Mouse (Mus musculus) stomach, embryonic 16.5 days (tissue): ENCODE results near the gene Snx12. TPM values are rescaled to one million over a fixed set of nuclear protein-coding genes. Genes with fewer than 3 reads are reported as not detected.
A peak's percentile ranks its signal among the peaks of the same experiment; 100 is the strongest.

Experiments used
- ATAC-seq: fragments of 200-750 bp; cut with Nextera tagmentation; 2 replicates; pipeline ENCODE4 v1.8.0; 2017; ENCODE audit warnings: moderate number of reproducible peaks, moderate TSS enrichment; ENCODE audit not compliant: insufficient read depth, low FRiP score
- H3K27ac ChIP-seq: fragments of 300-500 bp; sonication (generic); 2 replicates; pipeline ENCODE4 v1.5.1; 2014; ENCODE audit warnings: low read length
- H3K27me3 ChIP-seq: fragments of 300-500 bp; sonication (generic); 2 replicates; pipeline ENCODE4 v1.6.1; 2014; ENCODE audit warnings: low read length, control low read depth, mixed read lengths; ENCODE audit not compliant: control insufficient read depth, insufficient read depth
- H3K36me3 ChIP-seq: fragments of 300-500 bp; sonication (generic); 2 replicates; pipeline ENCODE4 v1.6.1; 2014; ENCODE audit warnings: low read length; ENCODE audit not compliant: control insufficient read depth, insufficient read depth
- H3K4me1 ChIP-seq: fragments of 300-500 bp; sonication (generic); 2 replicates; pipeline ENCODE4 v1.6.1; 2014; ENCODE audit warnings: low read length, control low read depth, mixed read lengths; ENCODE audit not compliant: control insufficient read depth, insufficient read depth
- H3K4me2 ChIP-seq: fragments of 300-500 bp; sonication (generic); 2 replicates; pipeline ENCODE4 v1.6.1; 2014; ENCODE audit warnings: low read depth, low read length, mixed read lengths
- H3K4me3 ChIP-seq: fragments of 300-500 bp; sonication (generic); replicated peaks from 2 replicates; pipeline ENCODE4 v1.5.1; 2014; ENCODE audit warnings: mild to moderate bottlenecking, low read length
- H3K9ac ChIP-seq: fragments of 300-500 bp; sonication (generic); 2 replicates; pipeline ENCODE4 v1.6.1; 2014; ENCODE audit warnings: low read length
- H3K9me3 ChIP-seq: fragments of 300-500 bp; sonication (generic); replicated peaks from 2 replicates; pipeline ENCODE4 v1.6.1; 2016; ENCODE audit warnings: low read length, control low read depth; ENCODE audit not compliant: control insufficient read depth
- WGBS: fragments of 180-500 bp; shearing (Covaris S2); extraction: QIAGEN DNeasy Blood & Tissue Kit; methylation state at CpG from one replicate; pipeline ENCODE4 v1.1.7; 2014; 5-methylcytosine and 5-hydroxymethylcytosine counted together
- polyA plus RNA-seq: library from polyadenylated mRNA; unstranded; fragments of >200 nt; fragmentation: Nextera tagmentation; extraction: Ambion mirVana; gene quantifications from 2 replicates; pipeline ENCODE4 v1.2.1, GENCODE M21; 2015

Gene Snx12
- polyA plus RNA-seq, 1 experiment from 2014 or later = 49.9 TPM

DNA sequence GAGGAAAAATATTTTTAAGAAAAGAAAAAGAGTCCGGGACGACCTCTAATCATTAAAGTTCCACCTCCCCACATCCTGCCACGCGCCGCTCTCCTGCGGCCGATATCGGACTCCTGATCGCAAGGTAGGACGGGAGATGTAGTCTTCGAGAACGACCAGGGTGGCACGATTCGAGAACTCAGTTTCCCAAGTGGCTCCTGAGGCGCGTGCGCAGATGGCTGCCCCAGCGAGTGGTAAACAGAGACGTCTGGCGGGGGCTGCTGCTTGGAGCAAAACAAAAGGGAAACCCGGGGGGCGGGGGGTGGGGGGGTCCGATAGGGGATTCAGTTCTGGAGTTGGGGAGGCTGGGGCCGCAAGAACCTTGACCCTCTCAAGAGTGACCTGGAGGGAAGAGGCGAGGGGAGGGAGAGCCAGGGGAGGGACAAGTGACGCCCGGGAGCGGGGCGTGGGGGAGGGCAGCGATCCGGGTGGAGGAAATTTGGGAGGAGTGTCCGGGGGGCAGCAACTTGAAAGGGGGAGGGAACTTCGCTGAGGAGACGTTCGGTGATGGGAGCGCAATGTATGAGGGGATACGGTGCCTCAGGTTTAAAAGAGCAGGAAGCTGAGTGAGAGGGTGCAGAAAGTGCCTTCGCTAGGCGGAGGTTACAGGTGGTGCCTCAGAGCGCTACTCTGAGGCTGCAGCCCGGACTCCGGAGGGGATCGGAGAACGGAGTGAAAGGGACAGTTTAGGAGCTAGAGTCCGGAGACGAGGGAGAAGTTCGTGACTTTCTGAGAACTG is 31.8 kb upstream of the Snx12 start, which contains the start of gene Foxo4:
TSS of gene Foxo4 (plus strand) at position 577 of the 778 bp plus-strand sequence.
- Histone ChIP-seq H3K27me3 (no peaks in the 10 kb centered on the region; the same call in 1 of the 2 replicates), H3K4me1 (no peaks in the 10 kb centered on the region), H3K27ac (peak within 1 kb of the TSS; percentile 42), H3K4me2 (peak within 1 kb of the TSS; percentile 61), H3K4me3 (peak within 1 kb of the TSS; percentile 60), H3K9me3 (no peaks in the 10 kb centered on the region), H3K9ac (peak within 1 kb of the TSS; percentile 72), H3K36me3 (no peaks in the 10 kb centered on the region)
- 13% methylated on average over 47 of the region's 47 CpGs for WGBS
- peak; percentile 91 for ATAC-seq

DNA sequence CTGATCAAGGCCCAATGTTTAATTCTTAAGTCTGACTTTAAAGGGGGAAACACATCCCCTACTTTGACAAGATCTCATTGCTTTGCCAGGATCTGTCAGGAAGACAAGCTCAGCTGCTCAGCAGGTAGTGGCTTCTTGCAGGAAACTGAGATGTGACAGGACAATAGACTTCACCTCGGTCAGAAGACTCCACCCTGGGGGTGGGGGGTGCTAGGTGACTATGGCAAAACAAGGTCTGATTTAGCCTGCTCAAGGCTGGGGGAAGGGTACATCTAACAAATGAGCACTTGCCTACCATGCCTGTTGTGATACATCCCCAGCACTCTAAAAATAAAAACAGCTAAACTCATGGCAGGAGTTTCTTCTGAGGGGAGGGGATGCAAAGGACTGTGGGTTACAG is 22.6 kb upstream of the Snx12 start:
- ATAC-seq = no peak
- 35% methylated on average over 1 of the region's 1 CpGs for WGBS
- no peaks in the 10 kb centered on the region for H3K4me1 ChIP-seq

DNA sequence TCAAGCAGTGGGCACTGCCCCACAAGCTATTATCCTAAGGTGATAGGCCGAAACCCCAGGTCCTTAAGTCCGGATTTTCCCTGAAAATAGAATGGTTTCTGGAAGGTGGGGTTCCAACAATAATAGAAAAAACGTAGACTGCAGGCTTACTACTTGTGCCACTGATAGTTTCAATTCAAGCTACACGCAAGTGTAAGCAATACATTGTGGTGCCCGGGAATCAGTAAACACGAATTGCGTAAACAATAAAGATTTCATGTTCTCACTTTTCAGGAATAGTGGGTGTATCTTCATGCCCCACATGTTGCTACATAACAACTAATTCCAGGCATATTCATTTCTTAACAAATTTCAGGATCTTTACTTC is 416 bp upstream of the Snx12 start:
- peak overlapping the region; percentile 52 for H3K4me2 ChIP-seq
- no peak for ATAC-seq
- no peaks in the 10 kb centered on the region for H3K36me3 ChIP-seq
- WGBS = 26% methylated on average over 7 of the region's 7 CpGs
- peak overlapping the region; percentile 61 for H3K9ac ChIP-seq
- peak overlapping the region; percentile 70 for H3K27ac ChIP-seq
- H3K4me1 ChIP-seq = no peaks in the 10 kb centered on the region
- no peaks in the 10 kb centered on the region; the same call in 1 of the 2 replicates for H3K27me3 ChIP-seq
- H3K9me3 ChIP-seq = no peaks in the 10 kb centered on the region
- H3K4me3 ChIP-seq = peak overlapping the region; percentile 61

More for the DNA sequence above, 22.6 kb upstream of the Snx12 start:
- no peak overlapping the region for H3K4me3 ChIP-seq
- no peak overlapping the region for H3K27ac ChIP-seq
- no peak overlapping the region for H3K9ac ChIP-seq
- no peak overlapping the region for H3K4me2 ChIP-seq
- no peaks in the 10 kb centered on the region for H3K27me3 ChIP-seq
- H3K36me3 ChIP-seq = no peaks in the 10 kb centered on the region
- H3K9me3 ChIP-seq = no peaks in the 10 kb centered on the region

DNA sequence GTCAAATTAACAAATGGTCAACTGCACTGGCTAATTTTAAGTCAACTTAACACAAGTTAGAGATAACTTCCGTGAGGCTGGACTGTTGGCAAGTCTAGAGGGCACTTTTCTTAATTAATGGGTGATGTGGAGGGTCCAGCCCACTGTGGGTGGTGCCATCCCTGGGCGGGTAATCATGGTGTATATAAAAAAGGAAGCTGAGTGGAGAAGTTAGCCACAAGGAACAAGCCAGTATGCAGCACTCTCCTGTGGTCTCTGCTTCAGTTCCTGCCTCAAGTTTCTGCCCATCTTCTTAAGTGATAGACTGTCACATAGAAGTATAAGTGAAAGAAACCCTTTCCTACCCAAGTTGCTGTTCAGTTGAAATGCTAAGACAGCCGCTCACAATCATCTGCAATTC is 33.1 kb downstream of the Snx12 start:
- no peak overlapping the region for H3K27ac ChIP-seq
- H3K4me3 ChIP-seq = no peak overlapping the region
- H3K4me2 ChIP-seq = no peak overlapping the region
- no peaks in the 10 kb centered on the region for H3K4me1 ChIP-seq
- no peak overlapping the region for H3K9ac ChIP-seq
- no peaks in the 10 kb centered on the region for H3K9me3 ChIP-seq
- no peak for ATAC-seq
- no peaks in the 10 kb centered on the region for H3K36me3 ChIP-seq
- 83% methylated on average over 3 of the region's 3 CpGs for WGBS
- H3K27me3 ChIP-seq = no peaks in the 10 kb centered on the region

- no peak overlapping the region for H3K27ac ChIP-seq
- no peak overlapping the region for H3K9ac ChIP-seq
- H3K9me3 ChIP-seq = no peaks in the 10 kb centered on the region
- H3K36me3 ChIP-seq = no peaks in the 10 kb centered on the region
- ATAC-seq = no peak
- 49% methylated on average over 1 of the region's 1 CpGs for WGBS
- no peaks in the 10 kb centered on the region for H3K27me3 ChIP-seq
- H3K4me1 ChIP-seq = no peaks in the 10 kb centered on the region
- H3K4me2 ChIP-seq = no peak overlapping the region
- H3K4me3 ChIP-seq = no peak overlapping the region
Measured at GRCm38 (mm10) chrX:101187647-101188046, 34.7 kb downstream of the Snx12 start.

DNA sequence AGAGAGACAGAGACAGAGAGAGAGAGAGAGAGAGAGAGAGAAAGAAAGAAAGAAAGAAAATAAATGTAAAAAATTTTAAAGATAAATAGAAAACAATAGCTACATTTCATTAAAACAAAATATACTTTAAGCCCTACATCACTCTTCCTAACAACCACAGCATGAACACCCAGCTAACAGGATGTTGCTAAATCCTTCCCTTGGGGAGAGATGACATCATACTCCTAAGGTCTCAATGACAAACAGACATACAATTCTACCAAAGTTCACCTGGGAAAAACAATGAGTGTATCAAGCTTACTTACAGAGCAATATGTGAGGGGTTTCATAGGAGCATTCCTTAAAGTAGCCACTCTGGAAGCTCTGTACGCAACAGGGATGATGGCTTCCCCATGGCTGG is 49.0 kb downstream of the Snx12 start:
- ATAC-seq = no peak
- 86% methylated on average over 1 of the region's 1 CpGs for WGBS
- no peak overlapping the region for H3K4me2 ChIP-seq

GRCm38 (mm10) chrX:101168425-101168824 is 53.9 kb downstream of the Snx12 start:
- Histone ChIP-seq H3K27me3 (no peaks in the 10 kb centered on the region), H3K27ac (no peak overlapping the region), H3K9me3 (no peaks in the 10 kb centered on the region), H3K4me2 (no peak overlapping the region), H3K9ac (no peak overlapping the region), H3K4me3 (no peak overlapping the region), H3K36me3 (no peaks in the 10 kb centered on the region), H3K4me1 (no peaks in the 10 kb centered on the region)
- WGBS = 61% methylated on average over 2 of the region's 2 CpGs
- ATAC-seq = no peak

More for the DNA sequence above, 49.0 kb downstream of the Snx12 start:
- Histone ChIP-seq H3K4me1 (no peaks in the 10 kb centered on the region), H3K9ac (no peak overlapping the region), H3K4me3 (no peak overlapping the region), H3K36me3 (no peaks in the 10 kb centered on the region), H3K27me3 (no peaks in the 10 kb centered on the region), H3K27ac (no peak overlapping the region), H3K9me3 (no peaks in the 10 kb centered on the region)

- WGBS = 48% methylated on average over 2 of the region's 2 CpGs
- ATAC-seq = no peak
- Histone ChIP-seq H3K4me1 (no peaks in the 10 kb centered on the region), H3K36me3 (no peaks in the 10 kb centered on the region), H3K9me3 (no peaks in the 10 kb centered on the region), H3K9ac (no peak overlapping the region), H3K4me2 (no peak overlapping the region), H3K4me3 (no peak overlapping the region), H3K27ac (no peak overlapping the region), H3K27me3 (no peaks in the 10 kb centered on the region)
Measured at GRCm38 (mm10) chrX:101163739-101164138, 58.6 kb downstream of the Snx12 start.

GRCm38 (mm10) chrX:101163278-101163677 is 59.1 kb downstream of the Snx12 start:
- WGBS = 82% methylated on average over 3 of the region's 3 CpGs
- H3K9ac ChIP-seq = no peak overlapping the region
- no peak overlapping the region for H3K4me3 ChIP-seq
- H3K27ac ChIP-seq = no peak overlapping the region
- ATAC-seq = no peak
- H3K4me2 ChIP-seq = no peak overlapping the region
- no peaks in the 10 kb centered on the region for H3K4me1 ChIP-seq
- no peaks in the 10 kb centered on the region for H3K9me3 ChIP-seq
- no peaks in the 10 kb centered on the region for H3K36me3 ChIP-seq
- no peaks in the 10 kb centered on the region for H3K27me3 ChIP-seq
